ENCODE assay signal across 23 mouse cellular contexts in the genomic region with DNA sequence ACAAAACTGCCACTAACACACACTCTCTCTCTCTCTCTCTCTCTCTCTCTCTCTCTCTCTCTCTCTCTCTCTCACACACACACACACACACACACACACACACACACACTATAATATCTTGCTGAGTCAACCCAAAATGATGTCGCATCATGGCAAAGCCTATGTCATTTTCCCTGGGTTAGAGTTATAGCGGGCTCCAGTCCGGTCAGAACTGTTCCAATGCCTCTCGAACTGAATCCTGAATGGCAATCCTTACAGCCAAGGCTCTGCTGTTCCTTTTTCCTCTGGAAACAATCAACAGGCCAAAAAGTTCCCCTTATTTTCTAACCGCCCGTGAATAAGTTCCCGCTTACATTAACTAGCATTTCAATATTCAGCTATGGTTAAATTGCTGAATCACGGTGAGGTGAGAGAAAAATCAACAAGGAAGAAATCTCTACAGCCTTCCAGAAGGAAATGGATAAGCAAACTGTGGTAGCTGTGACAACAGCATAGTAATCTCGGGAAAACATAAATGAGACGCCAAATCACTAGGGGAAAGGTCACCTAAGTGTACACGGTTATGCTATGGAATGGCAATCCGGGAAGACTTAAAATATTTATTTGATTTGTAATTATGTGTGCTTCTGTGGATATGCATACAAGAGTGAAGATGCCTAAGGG. TPM values are rescaled to one million over a fixed set of nuclear protein-coding genes. Genes with fewer than 3 reads are reported as not detected.
DNase-seq lines count a peak whose midpoint lies in the region; ATAC-seq and TF ChIP-seq lines count a peak whose summit lies in the region.
"Had no signal": no experiment of that assay in that cellular context is flagged by ENCODE, and none has a peak within 500 bp of the region (broad histone marks: within the 10 kb centered on the region; RNA-seq: fewer than 3 reads in every experiment).

No protein-coding gene starts in this region.

- no peak for TF ChIP-seq CTCF in lung, adult 2 months (IDR thresholded peaks at IDR 0.05; ENCODE audit: insufficient read depth, low read length)

- WGBS in lung, adult 2 months, result 64% methylated on average over 12 of the region's 12 CpGs
- WGBS in stomach, embryonic 16.5 days, result 68% methylated on average over 12 of the region's 12 CpGs

- no peak for TF ChIP-seq POLR2A in lung, adult 2 months (IDR thresholded peaks at IDR 0.05; ENCODE audit: borderline replicate concordance, extremely low read depth, low read depth, low read length)

- H3K27ac ChIP-seq in stomach, embryonic 16.5 days (ENCODE audit: low read length), result no peak overlapping the region
- H3K27ac ChIP-seq: gastrocnemius, adult 2 months; heart, embryonic 15.5 days; hindbrain, embryonic 14.5 days had no signal

- no peak overlapping the region for H3K4me2 ChIP-seq in stomach, embryonic 16.5 days (ENCODE audit: low read depth, low read length)
- H3K4me2 ChIP-seq: heart, embryonic 12.5 days; heart, embryonic 15.5 days; hindbrain, embryonic 14.5 days had no signal

- H3K4me3 ChIP-seq in lung, adult 2 months (replicated peaks; ENCODE audit: extremely low read depth, low read depth, low read length), result no peak overlapping the region
- H3K4me3 ChIP-seq in stomach, embryonic 16.5 days (replicated peaks; ENCODE audit: low read length), result no peak overlapping the region
- H3K4me3 ChIP-seq: gastrocnemius, adult 2 months; heart, embryonic 12.5 days; heart, embryonic 15.5 days had no signal

- no peaks in the 10 kb centered on the region for H3K9me3 ChIP-seq in stomach, embryonic 16.5 days (replicated peaks; ENCODE audit: control insufficient read depth, low read length)
- H3K9me3 ChIP-seq: heart, embryonic 12.5 days; heart, embryonic 15.5 days had no signal

- intact Hi-C loops in heart, postnatal 10 days (cut with DNase I), result loop anchor here (10.0 kb wide), 1 partner anchor 405 kb away; no protein-coding TSS in a partner anchor

- H3K36me3 ChIP-seq in stomach, embryonic 16.5 days (ENCODE audit: control insufficient read depth, insufficient read depth, low read length), result no peaks in the 10 kb centered on the region
- H3K36me3 ChIP-seq: heart, embryonic 12.5 days; heart, embryonic 15.5 days had no signal

- DNase-seq in heart, adult 11 months, result peak; percentile 57
- DNase-seq in heart, postnatal 10 days, result no peak
- peak; percentile 49 for DNase-seq in lung, postnatal 36 days
- DNase-seq in lung, adult 2 months, result no peak
- no peak for DNase-seq in spleen, postnatal 4 days (ENCODE audit: low spot score in 2 of 2)
- no peak for DNase-seq in adrenal gland, postnatal 4 days (ENCODE audit: low spot score in 2 of 2)
- DNase-seq: adrenal gland, adult 8-10 months; adrenal gland, postnatal 25 days; cerebellum, adult 18-20 months; cerebellum, adult 9-10 months; cerebellum, postnatal 14 days; forebrain, postnatal 0 days; gastrocnemius, adult 2 months; gastrocnemius, postnatal 14 days; heart, adult 18-20 months; heart, postnatal 14 days; heart, postnatal 4 days had no signal

- H3K9ac ChIP-seq in stomach, embryonic 16.5 days (ENCODE audit: low read length), result no peak overlapping the region
- H3K9ac ChIP-seq: forebrain, postnatal 0 days; heart, embryonic 12.5 days; heart, embryonic 15.5 days; hindbrain, embryonic 14.5 days had no signal

- peaks cover 3% of the 10 kb centered on the region; the same call in 1 of the 2 replicates for H3K4me1 ChIP-seq in lung, adult 2 months (ENCODE audit: control insufficient read depth, insufficient read depth, low read length)
- peaks cover 8% of the 10 kb centered on the region; the same call in 1 of the 2 replicates for H3K4me1 ChIP-seq in stomach, embryonic 16.5 days (ENCODE audit: control insufficient read depth, insufficient read depth, low read length)

- ATAC-seq in stomach, embryonic 16.5 days (ENCODE audit: insufficient read depth, low FRiP score), result peak; percentile 60
- ATAC-seq: activated CD4-positive, CD25-positive, alpha-beta regulatory T cell, adult 4 months; forebrain, embryonic 14.5 days; forebrain, postnatal 0 days had no signal

- no peaks in the 10 kb centered on the region for H3K27me3 ChIP-seq in stomach, embryonic 16.5 days (ENCODE audit: control insufficient read depth, insufficient read depth, low read length)
- H3K27me3 ChIP-seq: heart, embryonic 12.5 days; heart, embryonic 15.5 days had no signal

RNA-seq across cellular contexts. Expression of a gene that starts 3.8 kb away (rescaled TPM):
- 1 to 10 TPM; 7.3 to 7.6 TPM for total RNA-seq in heart, postnatal 10 days (2021)
- 9.1 and 13.8 TPM in 2 replicates for polyA plus RNA-seq in lung, adult 2 months (2012; rRNA removed)
- polyA plus RNA-seq in stomach, embryonic 16.5 days (2015; fragmentation: Nextera tagmentation; extraction: Ambion mirVana), result 5.6 and 6.9 TPM in 2 replicates
- 10 to 100 TPM; 73.3 to 75.5 TPM for total RNA-seq in adrenal gland, postnatal 4 days (2021)
- polyA plus RNA-seq: activated CD4-positive, CD25-positive, alpha-beta regulatory T cell, adult 4 months had no signal

RNA-seq across cellular contexts. Expression of a gene that starts 32.9 kb away (rescaled TPM):
- total RNA-seq in heart, postnatal 10 days (2021), result 100 to 1,000 TPM; 196 to 211 TPM
- 129 and 153 TPM in 2 replicates for polyA plus RNA-seq in lung, adult 2 months (2012; rRNA removed)
- 122 and 130 TPM in 2 replicates for polyA plus RNA-seq in stomach, embryonic 16.5 days (2015; fragmentation: Nextera tagmentation; extraction: Ambion mirVana)
- total RNA-seq in adrenal gland, postnatal 4 days (2021), result 100 to 1,000 TPM; 123 to 124 TPM

RNA-seq across cellular contexts. Expression of a gene that starts 33.9 kb away (rescaled TPM):
- 10 to 100 TPM; 61.2 to 68.5 TPM for total RNA-seq in heart, postnatal 10 days (2021)
- polyA plus RNA-seq in lung, adult 2 months (2012; rRNA removed), result 13.7 and 21.2 TPM in 2 replicates
- 21.6 and 24.9 TPM in 2 replicates for polyA plus RNA-seq in stomach, embryonic 16.5 days (2015; fragmentation: Nextera tagmentation; extraction: Ambion mirVana)
- total RNA-seq in adrenal gland, postnatal 4 days (2021), result 10 to 100 TPM; 80.9 to 92.1 TPM

Comparison
In these comparisons a context has a peak if more than half of its experiments do, and no peak if none do; other contexts are left out.
1. DNase-seq: peak in heart, adult 11 months (single experiment) and lung, postnatal 36 days (single experiment); none in heart, postnatal 10 days (0 of 2), lung, adult 2 months (single experiment), spleen, postnatal 4 days (0 of 2) and adrenal gland, postnatal 4 days (0 of 2).
2. RNA of a gene that starts 3.8 kb away (total RNA-seq): 73.3 to 75.5 TPM in adrenal gland, postnatal 4 days; 7.3 to 7.6 TPM in heart, postnatal 10 days; every median in the first group is over 4 times any median in the second.